ENCODE assay signal across 8 mouse cellular contexts in the genomic region with DNA sequence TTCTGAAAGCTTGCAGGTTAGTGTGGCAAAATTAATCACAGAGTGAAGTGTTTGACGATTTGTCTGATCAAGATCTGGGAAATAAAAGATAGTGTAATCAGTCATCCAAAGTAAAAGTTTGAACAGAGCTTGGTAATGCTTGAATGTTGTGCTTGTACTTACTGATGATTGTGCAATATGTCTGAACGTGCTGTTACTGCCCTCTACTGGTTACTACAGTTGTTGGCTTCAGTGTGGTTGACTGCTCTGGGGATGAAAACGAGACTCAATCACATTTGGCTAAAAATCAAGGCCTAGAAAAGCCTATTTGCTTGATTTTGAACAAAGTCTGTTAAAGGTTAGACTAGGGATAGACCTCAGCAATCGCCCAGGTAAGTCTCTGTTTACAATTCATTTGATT.
DNase-seq lines count a peak whose midpoint lies in the region; ATAC-seq and TF ChIP-seq lines count a peak whose summit lies in the region.

No protein-coding gene starts in this region.

- H3K9ac ChIP-seq in embryonic facial prominence, embryonic 11.5 days (replicated peaks; ENCODE audit: low read length): no peak overlapping the region
- no peak overlapping the region for H3K9ac ChIP-seq in forebrain, embryonic 13.5 days
- no peak overlapping the region for H3K9ac ChIP-seq in intestine, postnatal 0 days (ENCODE audit: low read depth, low read length)
- H3K9ac ChIP-seq in liver, postnatal 0 days (replicated peaks): no peak overlapping the region

- peak; percentile 88 for TF ChIP-seq CTCF in intestine, postnatal 0 days (IDR thresholded peaks at IDR 0.05; ENCODE audit: low read depth)
- TF ChIP-seq CTCF in liver, postnatal 0 days (IDR thresholded peaks at IDR 0.05; ENCODE audit: low read depth): peak; percentile 90

- H3K27ac ChIP-seq in embryonic facial prominence, embryonic 11.5 days (replicated peaks; ENCODE audit: low read depth, low read length): no peak overlapping the region
- H3K27ac ChIP-seq in embryonic facial prominence, embryonic 10.5 days (replicated peaks): no peak overlapping the region
- H3K27ac ChIP-seq in forebrain, embryonic 13.5 days: no peak overlapping the region
- no peak overlapping the region for H3K27ac ChIP-seq in intestine, postnatal 0 days (ENCODE audit: low read depth, low read length)
- no peak overlapping the region for H3K27ac ChIP-seq in liver, postnatal 0 days (ENCODE audit: low read depth)

- WGBS in embryonic facial prominence, embryonic 11.5 days: 54% methylated on average over 4 of the region's 4 CpGs
- WGBS in embryonic facial prominence, embryonic 10.5 days: 62% methylated on average over 4 of the region's 4 CpGs
- 48% methylated on average over 4 of the region's 4 CpGs for WGBS in forebrain, embryonic 13.5 days
- WGBS in intestine, postnatal 0 days: 37% methylated on average over 4 of the region's 4 CpGs
- WGBS in liver, postnatal 0 days (ENCODE audit: insufficient replicate concordance): 32% methylated on average over 4 of the region's 4 CpGs

- H3K4me3 ChIP-seq in embryonic facial prominence, embryonic 11.5 days (ENCODE audit: low read depth, low read length): no peak overlapping the region
- no peak overlapping the region for H3K4me3 ChIP-seq in embryonic facial prominence, embryonic 10.5 days
- no peak overlapping the region for H3K4me3 ChIP-seq in forebrain, embryonic 13.5 days
- H3K4me3 ChIP-seq in intestine, postnatal 0 days (ENCODE audit: low read depth, low read length): no peak overlapping the region
- no peak overlapping the region for H3K4me3 ChIP-seq in liver, postnatal 0 days (ENCODE audit: low read depth, low read length)

- no peaks in the 10 kb centered on the region for H3K4me1 ChIP-seq in embryonic facial prominence, embryonic 11.5 days (ENCODE audit: control insufficient read depth, insufficient read depth, low read length)
- H3K4me1 ChIP-seq in embryonic facial prominence, embryonic 10.5 days: no peaks in the 10 kb centered on the region
- no peaks in the 10 kb centered on the region for H3K4me1 ChIP-seq in forebrain, embryonic 13.5 days
- no peaks in the 10 kb centered on the region for H3K4me1 ChIP-seq in intestine, postnatal 0 days (replicated peaks; ENCODE audit: control insufficient read depth, insufficient read depth, low read length)
- no peaks in the 10 kb centered on the region for H3K4me1 ChIP-seq in liver, postnatal 0 days (ENCODE audit: insufficient read depth)

- no peaks in the 10 kb centered on the region for H3K36me3 ChIP-seq in embryonic facial prominence, embryonic 11.5 days (replicated peaks; ENCODE audit: control insufficient read depth, insufficient read depth, low read depth, low read length)
- H3K36me3 ChIP-seq in embryonic facial prominence, embryonic 10.5 days (replicated peaks): peaks cover 52% of the 10 kb centered on the region
- H3K36me3 ChIP-seq in forebrain, embryonic 13.5 days (ENCODE audit: poor library complexity, severe bottlenecking): peaks cover 23% of the 10 kb centered on the region
- peaks cover 16% of the 10 kb centered on the region; the same call in 1 of the 2 replicates for H3K36me3 ChIP-seq in intestine, postnatal 0 days (ENCODE audit: control insufficient read depth, insufficient read depth)
- H3K36me3 ChIP-seq in liver, postnatal 0 days (replicated peaks; ENCODE audit: insufficient read depth, low read length): peaks cover 36% of the 10 kb centered on the region

- H3K9me3 ChIP-seq in embryonic facial prominence, embryonic 11.5 days (replicated peaks; ENCODE audit: control insufficient read depth, low read length): no peaks in the 10 kb centered on the region
- H3K9me3 ChIP-seq in embryonic facial prominence, embryonic 10.5 days: no peaks in the 10 kb centered on the region
- H3K9me3 ChIP-seq in forebrain, embryonic 13.5 days (replicated peaks): no peaks in the 10 kb centered on the region
- no peaks in the 10 kb centered on the region for H3K9me3 ChIP-seq in intestine, postnatal 0 days (ENCODE audit: control insufficient read depth)
- no peaks in the 10 kb centered on the region for H3K9me3 ChIP-seq in liver, postnatal 0 days (ENCODE audit: low read length)

- peak; percentile 56 for DNase-seq in embryonic facial prominence, embryonic 11.5 days (ENCODE audit: low spot score)
- no peak for DNase-seq in embryonic facial prominence, embryonic 10.5 days (ENCODE audit: low spot score)
- DNase-seq in B cell, adult 2 months: peak; percentile 37 to 50
- peak; percentile 39 for DNase-seq in brain, embryonic 18.5 days (ENCODE audit: low read depth, low spot score)
- peak; percentile 16 for DNase-seq in liver, postnatal 0 days
- DNase-seq in retina, adult 2 months (ENCODE audit: low read depth, low spot score): peak; percentile 49

- no peaks in the 10 kb centered on the region for H3K27me3 ChIP-seq in embryonic facial prominence, embryonic 11.5 days (ENCODE audit: control insufficient read depth, insufficient read depth, low read length)
- no peaks in the 10 kb centered on the region for H3K27me3 ChIP-seq in embryonic facial prominence, embryonic 10.5 days (replicated peaks; ENCODE audit: low read depth, poor library complexity, severe bottlenecking)
- no peaks in the 10 kb centered on the region for H3K27me3 ChIP-seq in forebrain, embryonic 13.5 days
- no peaks in the 10 kb centered on the region for H3K27me3 ChIP-seq in intestine, postnatal 0 days (replicated peaks; ENCODE audit: control insufficient read depth, insufficient read depth, low read length)
- H3K27me3 ChIP-seq in liver, postnatal 0 days (ENCODE audit: insufficient read depth, low read length): no peaks in the 10 kb centered on the region

- TF ChIP-seq EP300 in liver, postnatal 0 days (IDR thresholded peaks at IDR 0.05; ENCODE audit: low read depth): no peak

- ATAC-seq in embryonic facial prominence, embryonic 11.5 days (replicated peaks; ENCODE audit: insufficient number of reproducible peaks, low FRiP score, low TSS enrichment, low read depth): no peak
- peak; percentile 79 for ATAC-seq in forebrain, embryonic 13.5 days
- ATAC-seq in intestine, postnatal 0 days: no peak
- ATAC-seq in liver, postnatal 0 days: peak; percentile 70; the same call in 1 of the 2 replicates

- H3K4me2 ChIP-seq in embryonic facial prominence, embryonic 11.5 days (ENCODE audit: low read depth, low read length): no peak overlapping the region
- H3K4me2 ChIP-seq in forebrain, embryonic 13.5 days: no peak overlapping the region
- H3K4me2 ChIP-seq in intestine, postnatal 0 days (replicated peaks; ENCODE audit: low read depth): no peak overlapping the region
- no peak overlapping the region for H3K4me2 ChIP-seq in liver, postnatal 0 days (ENCODE audit: low read depth, low read length)

Comparison
In these comparisons a context has a peak if more than half of its experiments do, and no peak if none do; other contexts are left out.
1. ATAC-seq: peak in forebrain, embryonic 13.5 days (single experiment) and liver, postnatal 0 days (single experiment); none in embryonic facial prominence, embryonic 11.5 days (single experiment) and intestine, postnatal 0 days (single experiment).